In the genomic region with DNA sequence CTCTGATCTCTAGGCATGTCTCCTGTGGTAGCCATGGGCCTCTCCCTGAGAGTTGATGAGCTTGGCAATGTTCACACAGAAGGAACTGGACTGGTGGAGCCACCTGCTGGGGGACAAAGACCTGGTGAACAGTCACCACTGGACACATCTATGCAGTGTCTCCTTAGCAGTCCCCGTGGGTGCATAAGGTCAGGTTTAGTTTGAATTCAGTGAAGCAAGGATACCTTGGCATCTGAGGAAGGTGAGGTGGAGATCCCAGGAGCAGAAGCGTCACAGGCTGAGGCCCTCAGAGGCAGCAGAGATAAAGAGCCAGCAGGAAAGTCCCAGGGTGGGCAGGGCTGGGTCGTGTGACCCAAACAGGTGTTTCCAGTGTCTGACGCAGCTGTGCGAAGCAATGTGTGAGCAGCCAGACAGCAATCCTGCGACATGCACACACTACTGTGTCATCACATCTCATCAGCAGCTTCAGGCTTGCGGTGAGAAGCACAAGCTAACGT, we compare ENCODE assay signal across 9 mouse cellular contexts. TPM values are rescaled to one million over a fixed set of nuclear protein-coding genes. Genes with fewer than 3 reads are reported as not detected.
DNase-seq lines count a peak whose midpoint lies in the region; ATAC-seq and TF ChIP-seq lines count a peak whose summit lies in the region.
"Had no signal": no experiment of that assay in that cellular context is flagged by ENCODE, and none has a peak within 500 bp of the region (broad histone marks: within the 10 kb centered on the region; RNA-seq: fewer than 3 reads in every experiment).

Gene Dnase1l3, minus strand, starts transcription at position 303 of the 497 bp plus-strand sequence.

- peaks cover 0 to 3% of the 10 kb centered on the region in 2 experiments; a peak in 1 of 4 replicates for H3K4me1 ChIP-seq in heart, embryonic 14.5 days (ENCODE audit: control insufficient read depth in 2 of 2, insufficient read depth in 2 of 2, low read length in 2 of 2)
- no peaks in the 10 kb centered on the region for H3K4me1 ChIP-seq in heart, embryonic 11.5 days (ENCODE audit: control insufficient read depth, insufficient read depth, low read length)
- H3K4me1 ChIP-seq in liver, postnatal 0 days (ENCODE audit: insufficient read depth), result peaks cover 6% of the 10 kb centered on the region
- no peaks in the 10 kb centered on the region for H3K4me1 ChIP-seq in stomach, embryonic 16.5 days (ENCODE audit: control insufficient read depth, insufficient read depth, low read length)
- H3K4me1 ChIP-seq: neural tube, embryonic 12.5 days had no signal

- ATAC-seq in heart, embryonic 14.5 days (ENCODE audit: insufficient number of reproducible peaks, insufficient read depth, low FRiP score, low read depth), result peak; percentile 32; the same call in 1 of the 2 replicates
- no peak for ATAC-seq in heart, embryonic 11.5 days (replicated peaks; ENCODE audit: insufficient number of reproducible peaks, low FRiP score, low TSS enrichment)
- ATAC-seq in hematopoietic stem cell, adult 5-6 weeks (replicated peaks in 1 of 2; ENCODE audit: insufficient read depth in 1 of 2, low FRiP score in 2 of 2, low TSS enrichment in 1 of 2, low read depth in 1 of 2, poor library complexity in 2 of 2, severe bottlenecking in 2 of 2), result 0 out of 4 replicates have a peak, but pooled peaks have one; percentile 35 to 39
- ATAC-seq in liver, postnatal 0 days, result peak; percentile 66
- peak; percentile 30; the same call in 1 of the 2 replicates for ATAC-seq in stomach, embryonic 16.5 days (ENCODE audit: insufficient read depth, low FRiP score)

- no peak within 1 kb of the TSS for H3K4me2 ChIP-seq in heart, embryonic 14.5 days (ENCODE audit: low read length)
- no peak within 1 kb of the TSS for H3K4me2 ChIP-seq in heart, embryonic 11.5 days
- 0 out of 2 replicates have a peak within 1 kb of the TSS, but pooled peaks have one; percentile 26 for H3K4me2 ChIP-seq in liver, postnatal 0 days (ENCODE audit: low read depth, low read length)
- no peak within 1 kb of the TSS for H3K4me2 ChIP-seq in stomach, embryonic 16.5 days (ENCODE audit: low read depth, low read length)
- H3K4me2 ChIP-seq: neural tube, embryonic 12.5 days had no signal

- TF ChIP-seq EP300 in liver, postnatal 0 days (IDR thresholded peaks at IDR 0.05; ENCODE audit: low read depth), result no peak

- H3K27me3 ChIP-seq in heart, embryonic 14.5 days (ENCODE audit: control insufficient read depth, insufficient read depth, low read length), result no peaks in the 10 kb centered on the region; the same call in 1 of the 2 replicates
- peaks cover 3% of the 10 kb centered on the region for H3K27me3 ChIP-seq in heart, embryonic 11.5 days (ENCODE audit: control insufficient read depth, insufficient read depth, low read length)
- no peaks in the 10 kb centered on the region for H3K27me3 ChIP-seq in liver, postnatal 0 days (ENCODE audit: insufficient read depth, low read length)
- no peaks in the 10 kb centered on the region for H3K27me3 ChIP-seq in stomach, embryonic 16.5 days (ENCODE audit: control insufficient read depth, insufficient read depth, low read length)

- H3K36me3 ChIP-seq in heart, embryonic 14.5 days (ENCODE audit: control insufficient read depth, insufficient read depth, low read length), result no peaks in the 10 kb centered on the region
- H3K36me3 ChIP-seq in heart, embryonic 11.5 days (ENCODE audit: control insufficient read depth, insufficient read depth, low read length), result no peaks in the 10 kb centered on the region
- no peaks in the 10 kb centered on the region for H3K36me3 ChIP-seq in liver, postnatal 0 days (replicated peaks; ENCODE audit: insufficient read depth, low read length)
- H3K36me3 ChIP-seq in stomach, embryonic 16.5 days (ENCODE audit: control insufficient read depth, insufficient read depth, low read length), result no peaks in the 10 kb centered on the region
- H3K36me3 ChIP-seq: neural tube, embryonic 12.5 days had no signal

- 57% methylated on average over 8 of the region's 8 CpGs for WGBS in heart, embryonic 14.5 days
- 53% methylated on average over 8 of the region's 8 CpGs for WGBS in heart, embryonic 11.5 days (ENCODE audit: insufficient replicate concordance)
- WGBS in liver, postnatal 0 days (ENCODE audit: insufficient replicate concordance), result 43% methylated on average over 8 of the region's 8 CpGs
- WGBS in stomach, embryonic 16.5 days, result 49% methylated on average over 8 of the region's 8 CpGs

- no peaks in the 10 kb centered on the region for H3K9me3 ChIP-seq in heart, embryonic 14.5 days (ENCODE audit: control insufficient read depth, low read length)
- H3K9me3 ChIP-seq in heart, embryonic 11.5 days (replicated peaks; ENCODE audit: control insufficient read depth, low read length), result no peaks in the 10 kb centered on the region
- no peaks in the 10 kb centered on the region for H3K9me3 ChIP-seq in liver, postnatal 0 days (ENCODE audit: low read length)
- no peaks in the 10 kb centered on the region for H3K9me3 ChIP-seq in stomach, embryonic 16.5 days (replicated peaks; ENCODE audit: control insufficient read depth, low read length)
- H3K9me3 ChIP-seq: neural tube, embryonic 12.5 days had no signal

- H3K27ac ChIP-seq in heart, embryonic 14.5 days (replicated peaks in 1 of 2; ENCODE audit: control insufficient read depth in 1 of 2, insufficient read depth in 1 of 2, low read depth in 2 of 2, low read length in 2 of 2), result no peak within 1 kb of the TSS
- no peak within 1 kb of the TSS for H3K27ac ChIP-seq in heart, embryonic 11.5 days (ENCODE audit: low read depth, low read length)
- H3K27ac ChIP-seq in liver, postnatal 0 days (ENCODE audit: low read depth), result peak within 1 kb of the TSS; percentile 39; the same call in 1 of the 2 replicates
- no peak within 1 kb of the TSS for H3K27ac ChIP-seq in stomach, embryonic 16.5 days (ENCODE audit: low read length)
- H3K27ac ChIP-seq: neural tube, embryonic 12.5 days had no signal

- H3K9ac ChIP-seq in heart, embryonic 14.5 days (ENCODE audit: low read length), result no peak within 1 kb of the TSS
- no peak within 1 kb of the TSS for H3K9ac ChIP-seq in heart, embryonic 11.5 days (ENCODE audit: low read depth, low read length)
- no peak within 1 kb of the TSS; the same call in 1 of the 2 replicates for H3K9ac ChIP-seq in liver, postnatal 0 days (replicated peaks)
- H3K9ac ChIP-seq in stomach, embryonic 16.5 days (ENCODE audit: low read length), result no peak within 1 kb of the TSS
- H3K9ac ChIP-seq: neural tube, embryonic 12.5 days had no signal

- no peak within 1 kb of the TSS for H3K4me3 ChIP-seq in heart, embryonic 14.5 days (ENCODE audit: control insufficient read depth in 1 of 2, insufficient read depth in 1 of 2, low read depth in 1 of 2, low read length in 2 of 2)
- H3K4me3 ChIP-seq in heart, embryonic 11.5 days (ENCODE audit: low read depth, low read length), result no peak within 1 kb of the TSS
- H3K4me3 ChIP-seq in liver, postnatal 0 days (ENCODE audit: low read depth, low read length), result no peak within 1 kb of the TSS
- no peak within 1 kb of the TSS for H3K4me3 ChIP-seq in stomach, embryonic 16.5 days (replicated peaks; ENCODE audit: low read length)
- H3K4me3 ChIP-seq: neural tube, embryonic 12.5 days had no signal

- TF ChIP-seq CTCF in liver, postnatal 0 days (IDR thresholded peaks at IDR 0.05; ENCODE audit: low read depth), result peak; percentile 79

- peak; percentile 60 for DNase-seq in urinary bladder, postnatal 14 days (ENCODE audit: low spot score)
- no peak for DNase-seq in urinary bladder, adult 2 months (ENCODE audit: low spot score)
- peak; percentile 68 for DNase-seq in liver, postnatal 0 days
- no peak for DNase-seq in layer of hippocampus, adult 8-10 months (ENCODE audit: low spot score in 2 of 2)

RNA-seq across cellular contexts. Expression of gene Dnase1l3, which starts in this region (rescaled TPM):
- 0.08 and 0.13 TPM in 2 replicates for polyA plus RNA-seq in heart, embryonic 14.5 days (2014; fragmentation: Nextera tagmentation; extraction: Ambion mirVana)
- polyA plus RNA-seq in heart, embryonic 11.5 days (2014; fragmentation: Nextera tagmentation; extraction: Ambion mirVana), result 0.06 TPM in 1 of 2 replicates, not detected in the other
- 0.52 and 0.68 TPM in 2 replicates for polyA plus RNA-seq in urinary bladder, adult 2 months (2012; rRNA removed)
- total RNA-seq in hematopoietic stem cell, adult 5-6 weeks (2017), result 0.13 TPM in 1 of 2 replicates, not detected in the other
- polyA plus RNA-seq in liver, postnatal 0 days (2015; fragmentation: Nextera tagmentation; extraction: Ambion mirVana), result 12.1 and 13.2 TPM in 2 replicates
- 2.3 and 3.0 TPM in 2 replicates for polyA plus RNA-seq in stomach, embryonic 16.5 days (2015; fragmentation: Nextera tagmentation; extraction: Ambion mirVana)
- total RNA-seq in layer of hippocampus, adult 8-10 months (2022), result not detected

Comparison
In these comparisons a context has a peak if more than half of its experiments do, and no peak if none do; other contexts are left out.
1. DNase-seq: peak in urinary bladder, postnatal 14 days (single experiment) and liver, postnatal 0 days (single experiment); none in urinary bladder, adult 2 months (single experiment) and layer of hippocampus, adult 8-10 months (0 of 2).
2. Peak in ATAC-seq in heart, embryonic 14.5 days; RNA of the gene not detected or under 1 TPM.
3. Peak in ATAC-seq in hematopoietic stem cell, adult 5-6 weeks; RNA of the gene not detected or under 1 TPM.